Mouse (Mus musculus) MEL (cell line): ENCODE results near the gene 1700021F05Rik. TPM values are rescaled to one million over a fixed set of nuclear protein-coding genes. Genes with fewer than 3 reads are reported as not detected.

ENCODE experiments used
- DNase-seq: peaks from one replicate; pipeline ENCODE4 v3.0.0; 2011; ENCODE audit warnings: low read depth, low spot score
- H3K27ac ChIP-seq: 2 replicates; pipeline ENCODE4 v1.5.1; 2012; ENCODE audit warnings: low read depth, mild to moderate bottlenecking, control low read depth, low read length, moderate library complexity; ENCODE audit not compliant: control insufficient read depth
- H3K27me3 ChIP-seq, 2 experiments: fragments of 150-350 bp in 1 of 2; sonication (generic) in 1 of 2; 2 replicates each; pipeline ENCODE4 v1.6.1; 2012; ENCODE audit warnings: low read length in 2 of 2, mild to moderate bottlenecking in 2 of 2, improper control_type of control experiment in 1 of 2, moderate library complexity in 1 of 2; ENCODE audit not compliant: insufficient read depth in 2 of 2, control insufficient read depth in 1 of 2
- H3K36me3 ChIP-seq, 2 experiments: 2 replicates each; pipeline ENCODE4 v1.6.1; 2012 to 2014; ENCODE audit warnings: low read length in 2 of 2, improper control_type of control experiment in 1 of 2, inconsistent platforms in 1 of 2, mild to moderate bottlenecking in 1 of 2; ENCODE audit not compliant: insufficient read depth in 2 of 2, control insufficient read depth in 1 of 2
- H3K4me1 ChIP-seq, 2 experiments: fragments of 150-350 bp in 1 of 2; sonication (generic) in 1 of 2; 2 replicates each; pipeline ENCODE4 v1.6.1; 2012; ENCODE audit warnings: low read length in 2 of 2, improper control_type of control experiment in 1 of 2, mild to moderate bottlenecking in 1 of 2; ENCODE audit not compliant: insufficient read depth in 2 of 2, control insufficient read depth in 1 of 2
- H3K4me3 ChIP-seq, 2 experiments: fragments of 150-350 bp in 1 of 2; sonication (generic) in 1 of 2; 2 replicates each; pipeline ENCODE4 v1.5.1; 2012; ENCODE audit warnings: low read depth in 2 of 2, low read length in 2 of 2, mild to moderate bottlenecking in 2 of 2, moderate library complexity in 2 of 2, control low read depth in 1 of 2, improper control_type of control experiment in 1 of 2; ENCODE audit not compliant: control insufficient read depth in 1 of 2, insufficient read depth in 1 of 2
- H3K79me2 ChIP-seq: 2 replicates; pipeline ENCODE4 v1.6.1; 2012; ENCODE audit warnings: mild to moderate bottlenecking, low read length, moderate library complexity; ENCODE audit not compliant: control insufficient read depth, poor library complexity, insufficient read depth
- H3K9ac ChIP-seq: 2 replicates; pipeline ENCODE4 v1.6.1; 2012; ENCODE audit warnings: low read depth, mild to moderate bottlenecking, control low read depth, low read length, moderate library complexity; ENCODE audit not compliant: control insufficient read depth, poor library complexity, severe bottlenecking
- H3K9me3 ChIP-seq: fragments of 150-350 bp; sonication (generic); replicated peaks from 2 replicates; pipeline ENCODE4 v1.6.1; 2012; ENCODE audit warnings: mild to moderate bottlenecking, low read length, improper control_type of control experiment, moderate library complexity; ENCODE audit not compliant: insufficient read depth
- BHLHE40 ChIP-seq: IDR thresholded peaks from 2 replicates; pipeline ENCODE4 v1.6.1; 2012; ENCODE audit warnings: low read depth, mild to moderate bottlenecking, inconsistent platforms, low read length, improper control_type of control experiment, borderline replicate concordance
- CHD1 ChIP-seq: IDR thresholded peaks from 2 replicates; pipeline ENCODE4 v1.6.1; 2012; ENCODE audit warnings: low read depth, mild to moderate bottlenecking, inconsistent platforms, low read length, improper control_type of control experiment
- CHD2 ChIP-seq: IDR thresholded peaks from 2 replicates; pipeline ENCODE4 v1.6.1; 2011; ENCODE audit warnings: low read length, improper control_type of control experiment
- ELF1 ChIP-seq: IDR thresholded peaks from 2 replicates; pipeline ENCODE4 v1.6.1; 2014; ENCODE audit warnings: low read depth, mild to moderate bottlenecking, inconsistent platforms, low read length, improper control_type of control experiment, moderate library complexity
- ETS1 ChIP-seq: IDR thresholded peaks from 2 replicates; pipeline ENCODE4 v1.6.1; 2012; ENCODE audit warnings: low read depth, mild to moderate bottlenecking, inconsistent platforms, low read length, improper control_type of control experiment, moderate library complexity
- KAT2A ChIP-seq: conservative IDR thresholded peaks from 2 replicates; pipeline ENCODE4 v1.6.1; 2012; ENCODE audit warnings: low read depth, low read length, improper control_type of control experiment, inconsistent platforms
- MAX ChIP-seq: IDR thresholded peaks from 2 replicates; pipeline ENCODE4 v1.6.1; 2011; ENCODE audit warnings: low read length, improper control_type of control experiment
- MAZ ChIP-seq: IDR thresholded peaks from 2 replicates; pipeline ENCODE4 v1.6.1; 2012; ENCODE audit warnings: low read depth, mild to moderate bottlenecking, inconsistent platforms, low read length, improper control_type of control experiment
- MYB ChIP-seq: IDR thresholded peaks from 2 replicates; pipeline ENCODE4 v1.6.1; 2011; ENCODE audit warnings: mild to moderate bottlenecking, low read depth, low read length, improper control_type of control experiment
- MYC ChIP-seq: IDR thresholded peaks from 2 replicates; pipeline ENCODE4 v1.6.1; 2011; ENCODE audit warnings: low read depth, mild to moderate bottlenecking, low read length, improper control_type of control experiment, moderate library complexity
- NRF1 ChIP-seq: IDR thresholded peaks from 2 replicates; pipeline ENCODE4 v1.6.1; 2014; ENCODE audit warnings: low read depth, mild to moderate bottlenecking, inconsistent platforms, low read length, improper control_type of control experiment, moderate library complexity; ENCODE audit not compliant: poor library complexity, insufficient read depth, severe bottlenecking
- POLR2A ChIP-seq, 2 experiments: IDR thresholded peaks; 2 replicates each; pipeline ENCODE4 v1.6.1; 2011 to 2012; ENCODE audit warnings: low read length in 2 of 2, mild to moderate bottlenecking in 2 of 2, control low read depth in 1 of 2, improper control_type of control experiment in 1 of 2, low read depth in 1 of 2, moderate library complexity in 1 of 2; ENCODE audit not compliant: control insufficient read depth in 1 of 2, insufficient read depth in 1 of 2, poor library complexity in 1 of 2
- POLR2AphosphoS5 ChIP-seq: IDR thresholded peaks from 2 replicates; pipeline ENCODE4 v1.6.1; 2012; ENCODE audit warnings: low read depth, borderline replicate concordance, mild to moderate bottlenecking, inconsistent platforms, low read length, moderate library complexity, mixed read lengths
- RCOR1 ChIP-seq: IDR thresholded peaks from 2 replicates; pipeline ENCODE4 v1.6.1; 2012; ENCODE audit warnings: low read depth, mild to moderate bottlenecking, inconsistent platforms, low read length, improper control_type of control experiment
- SMC3 ChIP-seq: IDR thresholded peaks from 2 replicates; pipeline ENCODE4 v1.6.1; 2011; ENCODE audit warnings: low read depth, low read length, improper control_type of control experiment
- TAL1 ChIP-seq: IDR thresholded peaks from 2 replicates; pipeline ENCODE4 v1.6.1; 2012; ENCODE audit warnings: mild to moderate bottlenecking, inconsistent platforms, low read length, moderate library complexity, mixed read lengths
- TBP ChIP-seq: IDR thresholded peaks from 2 replicates; pipeline ENCODE4 v1.8.0; 2011; ENCODE audit warnings: low read depth, low read length, improper control_type of control experiment
- UBTF ChIP-seq: IDR thresholded peaks from 2 replicates; pipeline ENCODE4 v1.6.1; 2012; ENCODE audit warnings: low read depth, mild to moderate bottlenecking, inconsistent platforms, low read length, improper control_type of control experiment, moderate library complexity, borderline replicate concordance; ENCODE audit not compliant: insufficient read depth
- USF2 ChIP-seq, 2 experiments: IDR thresholded peaks; 2 replicates each; pipeline ENCODE4 v1.6.1; 2011 to 2012; ENCODE audit warnings: improper control_type of control experiment in 2 of 2, low read length in 2 of 2, borderline replicate concordance in 1 of 2, inconsistent platforms in 1 of 2, low read depth in 1 of 2, mild to moderate bottlenecking in 1 of 2; ENCODE audit not compliant: insufficient read depth in 1 of 2
- ZMIZ1 ChIP-seq: IDR thresholded peaks from 2 replicates; pipeline ENCODE4 v1.6.1; 2012; ENCODE audit warnings: low read depth, mild to moderate bottlenecking, inconsistent platforms, low read length, improper control_type of control experiment, moderate library complexity
- ZNF384 ChIP-seq: IDR thresholded peaks from 2 replicates; pipeline ENCODE4 v1.6.1; 2012; ENCODE audit warnings: low read depth, mild to moderate bottlenecking, inconsistent platforms, low read length, improper control_type of control experiment
- polyA plus RNA-seq, 2 experiments: library from polyadenylated mRNA; stranded (reverse) in 1 of 2; unstranded in 1 of 2; fragments of >175 nt in 1 of 2; fragments of >200 nt in 1 of 2; gene quantifications; 2 replicates each; pipeline versions ENCODE4 v1.2.1 to v1.2.4; 2012; ENCODE audit warnings: low replicate concordance in 2 of 2, low read depth in 1 of 2; ENCODE audit not compliant: insufficient read length in 2 of 2, insufficient read depth in 1 of 2, missing spikeins in 1 of 2
- total RNA-seq: library from RNA; depleted of rRNA; stranded (reverse); fragments of 300-350 nt; gene quantifications from 2 replicates; pipeline ENCODE4 v1.2.3, GENCODE M21; 2012

Gene 1700021F05Rik
- total and polyA plus RNA-seq, 3 experiments, result 66.5 to 93.8 TPM; not detected in 1

DNA sequence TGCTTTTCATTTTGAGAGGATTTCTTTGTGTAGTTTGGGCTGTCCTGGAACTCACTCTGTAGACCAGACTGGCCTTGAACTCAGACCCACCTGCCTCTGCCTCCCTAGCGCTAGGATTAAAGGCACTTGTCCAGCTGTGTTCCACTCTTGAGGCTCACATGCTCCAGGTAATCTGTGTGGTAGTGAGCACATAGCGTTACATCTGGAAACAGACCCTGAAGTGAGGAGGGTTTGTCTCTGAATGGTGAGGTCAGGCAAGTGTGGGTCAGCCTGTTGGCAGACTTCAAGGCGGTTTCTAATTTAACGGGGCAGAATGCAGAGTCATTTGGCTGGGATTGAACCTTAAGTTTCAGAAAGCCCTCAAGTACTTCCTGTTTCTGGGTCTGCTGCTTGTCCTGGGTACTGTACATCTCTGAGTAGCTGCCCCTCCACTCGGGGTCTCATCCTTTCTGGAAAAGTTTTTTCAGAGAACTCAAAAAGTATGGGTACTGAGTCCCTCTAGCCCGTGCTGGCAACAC, 55.0 kb downstream of the 1700021F05Rik start:
- peaks cover 0 to 8% of the 10 kb centered on the region in 2 experiments; a peak in 3 of 4 replicates for H3K36me3 ChIP-seq
- peak; percentile 23 for DNase-seq
- TF ChIP-seq KAT2A (no peak), POLR2AphosphoS5 (no peak), POLR2A (IDR thresholded peaks at IDR 0.05; ENCODE audit: control insufficient read depth in 1 of 2, insufficient read depth in 1 of 2, low read depth in 1 of 2, low read length in 2 of 2, poor library complexity in 1 of 2) (no peak), MAZ (no peak), RCOR1 (no peak), CHD1 (no peak), UBTF (no peak), SMC3 (no peak), NRF1 (no peak), ZMIZ1 (no peak), TBP (no peak), USF2 (IDR thresholded peaks at IDR 0.05; ENCODE audit: borderline replicate concordance in 1 of 2, insufficient read depth in 1 of 2, low read depth in 1 of 2, low read length in 2 of 2) (no peak), ETS1 (no peak), MYB (no peak), MYC (no peak), CHD2 (no peak), ELF1 (no peak), TAL1 (no peak), ZNF384 (no peak), BHLHE40 (no peak)
- TF ChIP-seq, all 39 proteins: peak for 0
- Histone ChIP-seq H3K27me3 (no peaks in the 10 kb centered on the region), H3K4me1 (peaks cover 3 to 8% of the 10 kb centered on the region in 2 experiments; a peak in 2 of 4 replicates), H3K9ac (no peak overlapping the region), H3K9me3 (no peaks in the 10 kb centered on the region), H3K27ac (no peak overlapping the region), H3K79me2 (peaks cover 43% of the 10 kb centered on the region), H3K4me3 (no peak overlapping the region)

DNA sequence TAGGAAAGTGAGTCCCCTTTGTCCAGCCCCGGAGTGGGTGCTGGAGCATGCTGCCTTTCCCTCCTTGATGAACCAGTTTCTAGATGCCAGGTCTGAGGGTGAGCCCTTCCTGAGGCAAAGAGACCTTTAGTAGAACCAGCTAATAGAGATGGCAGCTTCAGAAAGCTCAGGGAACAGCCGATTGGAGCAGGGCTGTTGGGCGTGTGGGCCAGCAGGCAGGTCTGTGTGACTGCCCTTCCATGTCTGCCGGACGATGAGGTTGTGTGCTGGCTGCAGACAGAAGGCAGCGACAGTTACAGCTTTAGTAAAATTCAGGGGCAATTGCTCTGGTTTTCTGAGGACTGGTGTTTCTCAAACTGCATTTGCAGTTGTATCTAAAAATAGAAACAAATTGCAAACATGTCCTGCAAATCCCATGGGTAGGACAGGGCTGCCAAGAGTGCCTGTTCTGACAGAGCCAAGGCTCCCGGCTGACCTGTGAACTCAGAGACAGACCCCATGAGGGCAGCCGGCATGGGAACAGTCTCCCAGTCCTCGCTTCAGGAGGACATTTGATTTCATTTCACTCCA, 57.3 kb downstream of the 1700021F05Rik start:
- no peaks in the 10 kb centered on the region for H3K9me3 ChIP-seq
- peaks cover 0 to 13% of the 10 kb centered on the region in 2 experiments; a peak in 3 of 4 replicates for H3K36me3 ChIP-seq
- peaks cover 61% of the 10 kb centered on the region for H3K79me2 ChIP-seq
- no peak overlapping the region for H3K9ac ChIP-seq
- TF ChIP-seq UBTF (no peak), MAX (no peak)
- TF ChIP-seq, all 39 proteins: peak for 0
- no peak for DNase-seq
- no peak overlapping the region for H3K27ac ChIP-seq
- H3K27me3 ChIP-seq, result no peaks in the 10 kb centered on the region
- peaks cover 5 to 12% of the 10 kb centered on the region in 2 experiments; a peak in 3 of 4 replicates for H3K4me1 ChIP-seq
- H3K4me3 ChIP-seq, result no peak overlapping the region
